Mouse (Mus musculus) Patski (cell line): Measurements from ENCODE around the gene 4932438H23Rik. TPM values are rescaled to one million over a fixed set of nuclear protein-coding genes. Genes with fewer than 3 reads are reported as not detected.

ENCODE experiments used
- ATAC-seq: fragments of 100-300 bp; one replicate; pipeline ENCODE4 v1.8.0; 2021
- CTCF ChIA-PET: fragments of 350-600 bp; sonication (Branson Sonifier 250); formaldehyde crosslinking; loops from one replicate; lab custom pipeline; 2022; ENCODE audit warnings: inconsistent platforms; lab: Charles Lee
- POLR2A ChIA-PET: fragments of 350-600 bp; sonication (Branson Sonifier 250); formaldehyde crosslinking; loops from one replicate; lab custom pipeline; 2022; ENCODE audit warnings: antibody characterized with exemption, inconsistent platforms; lab: Charles Lee
- DNase-seq: peaks from one replicate; pipeline ENCODE4 v3.0.0-alpha.2; 2011; ENCODE audit warnings: low read depth, low spot score
- H3K27me3 ChIP-seq: fragments of 371-371 bp; one replicate; pipeline ENCODE4 v1.5.1; 2021
- CTCF ChIP-seq: fragments of 100-300 bp; IDR thresholded peaks from one replicate; pipeline ENCODE4 v1.5.1; 2021
- in situ Hi-C: fragments of 300-500 bp; cut with MboI; formaldehyde crosslinking; loops from 3 replicates; pipeline ENCODE4 v1.11.1; 2018; ENCODE audit warnings: low pct_unique_long_range_greater_than_20kb, mixed read lengths
- polyA plus RNA-seq: library from polyadenylated mRNA; unstranded; gene quantifications from one replicate; pipeline ENCODE4 v1.2.3, GENCODE M21; 2021

4932438H23Rik gene
- polyA plus RNA-seq, 1 experiment from 2014 or later: not detected

- CTCF ChIA-PET: no interaction called here
- no peak for TF ChIP-seq CTCF
- in situ Hi-C loops: loop anchor here (10.0 kb wide), 1 partner anchor 215 kb away; no protein-coding TSS in a partner anchor
- no peak for DNase-seq
- no peak for ATAC-seq
- POLR2A ChIA-PET: no interaction called here
- H3K27me3 ChIP-seq: peaks cover 21% of the 10 kb centered on the region
Observed at GRCm38 (mm10) chr16:91099444-91100065, 4.6 kb upstream of the 4932438H23Rik start.

GRCm38 (mm10) chr16:91097858-91098257 is 2.9 kb upstream of the 4932438H23Rik start:
- POLR2A ChIA-PET: no interaction called here
- peaks cover 23% of the 10 kb centered on the region for H3K27me3 ChIP-seq
- in situ Hi-C loops: loop anchor here (10.0 kb wide), 1 partner anchor 217 kb away; no protein-coding TSS in a partner anchor
- TF ChIP-seq CTCF: no peak
- DNase-seq (no peak), ATAC-seq (no peak)
- CTCF ChIA-PET: no interaction called here

GRCm38 (mm10) chr16:91096984-91097506 is 2.1 kb upstream of the 4932438H23Rik start:
- in situ Hi-C loops: loop anchor here (10.0 kb wide), 1 partner anchor 218 kb away; no protein-coding TSS in a partner anchor
- peaks cover 23% of the 10 kb centered on the region for H3K27me3 ChIP-seq
- POLR2A ChIA-PET: no interaction called here
- no peak for TF ChIP-seq CTCF
- DNase-seq (no peak), ATAC-seq (no peak)
- CTCF ChIA-PET: no interaction called here

- no peak for TF ChIP-seq CTCF
- no peak for DNase-seq
- in situ Hi-C loops: loop anchor here (10.0 kb wide), 1 partner anchor 219 kb away; no protein-coding TSS in a partner anchor
- peaks cover 23% of the 10 kb centered on the region for H3K27me3 ChIP-seq
- ATAC-seq: no peak
- POLR2A ChIA-PET: no interaction called here
- CTCF ChIA-PET: no interaction called here
Observed at GRCm38 (mm10) chr16:91096016-91096415, 1.1 kb upstream of the 4932438H23Rik start.

- in situ Hi-C loops: no loop called here
- H3K27me3 ChIP-seq: peaks cover 32% of the 10 kb centered on the region
- no peak for ATAC-seq
- POLR2A ChIA-PET: no interaction called here
- no peak for TF ChIP-seq CTCF
- no peak for DNase-seq
- CTCF ChIA-PET: no interaction called here
Observed at GRCm38 (mm10) chr16:91086642-91087306, 8.1 kb downstream of the 4932438H23Rik start.

- peaks cover 29% of the 10 kb centered on the region for H3K27me3 ChIP-seq
- TF ChIP-seq CTCF: no peak
- CTCF ChIA-PET: no interaction called here
- POLR2A ChIA-PET: no interaction called here
- ATAC-seq (no peak), DNase-seq (no peak)
- in situ Hi-C loops: no loop called here
Observed at GRCm38 (mm10) chr16:91085239-91085825, 9.6 kb downstream of the 4932438H23Rik start.

- CTCF ChIA-PET: no interaction called here
- no peak for TF ChIP-seq CTCF
- ATAC-seq: no peak
- in situ Hi-C loops: loop anchor here (5.0 kb wide), 1 partner anchor 268 kb away; no protein-coding TSS in a partner anchor
- peaks cover 28% of the 10 kb centered on the region for H3K27me3 ChIP-seq
- POLR2A ChIA-PET: no interaction called here
- DNase-seq: no peak
Observed at GRCm38 (mm10) chr16:91084307-91085238, 10.3 kb downstream of the 4932438H23Rik start.

- DNase-seq: no peak
- in situ Hi-C loops: loop anchor here (5.0 kb wide), 1 partner anchor 269 kb away; no protein-coding TSS in a partner anchor
- no peak for ATAC-seq
- TF ChIP-seq CTCF: no peak
- peaks cover 28% of the 10 kb centered on the region for H3K27me3 ChIP-seq
- CTCF ChIA-PET: no interaction called here
- POLR2A ChIA-PET: interaction anchor here (0.7 kb wide), 1 partner anchor 190 kb away, joined by 3 read pairs; no protein-coding TSS in a partner anchor
Observed at GRCm38 (mm10) chr16:91083002-91083646, 11.8 kb downstream of the 4932438H23Rik start.

- in situ Hi-C loops: loop anchor here (5.0 kb wide), 1 partner anchor 271 kb away; no protein-coding TSS in a partner anchor
Observed at GRCm38 (mm10) chr16:91081508-91081907, 13.4 kb downstream of the 4932438H23Rik start.

More at GRCm38 (mm10) chr16:91081508-91081907, 13.4 kb downstream of the 4932438H23Rik start:
- POLR2A ChIA-PET: no interaction called here
- ATAC-seq (no peak), DNase-seq (peak; percentile 19)
- peak; percentile 83 for TF ChIP-seq CTCF
- H3K27me3 ChIP-seq: peaks cover 30% of the 10 kb centered on the region
- CTCF ChIA-PET: interaction anchor here (1.1 to 3.4 kb wide), 2 partner anchors 269 to 271 kb away, joined by 7 to 13 read pairs; no protein-coding TSS in a partner anchor
